Comparison of ENCODE assay signal across 35 mouse cellular contexts in genomic region chr5:43446295-43446694, GRCm38 (mm10).
"Had no signal": no experiment of that assay in that cellular context is flagged by ENCODE, and none has a peak within 500 bp of the region (broad histone marks: within the 10 kb centered on the region; RNA-seq: fewer than 3 reads in every experiment).

No protein-coding gene starts in this region.

- H3K4me2 ChIP-seq: heart, embryonic 12.5 days; heart, embryonic 13.5 days; heart, embryonic 15.5 days; hindbrain, embryonic 12.5 days; hindbrain, embryonic 13.5 days; hindbrain, embryonic 14.5 days; hindbrain, embryonic 15.5 days; intestine, embryonic 15.5 days; kidney, embryonic 15.5 days had no signal

- H3K4me1 ChIP-seq: heart, embryonic 10.5 days; heart, embryonic 12.5 days; heart, embryonic 13.5 days; heart, embryonic 15.5 days; hindbrain, embryonic 10.5 days; hindbrain, embryonic 12.5 days; hindbrain, embryonic 13.5 days; hindbrain, embryonic 15.5 days; intestine, embryonic 15.5 days; kidney, embryonic 15.5 days had no signal

- H3K27ac ChIP-seq: heart, embryonic 10.5 days; heart, embryonic 13.5 days; heart, embryonic 15.5 days; hindbrain, embryonic 10.5 days; hindbrain, embryonic 12.5 days; hindbrain, embryonic 13.5 days; hindbrain, embryonic 14.5 days; hindbrain, embryonic 15.5 days; hindbrain, postnatal 0 days; intestine, embryonic 15.5 days; kidney, embryonic 15.5 days; kidney, postnatal 0 days; layer of hippocampus, adult 2 months; left cerebral cortex, adult 2 months had no signal

- H3K36me3 ChIP-seq: heart, embryonic 10.5 days; heart, embryonic 12.5 days; heart, embryonic 13.5 days; heart, embryonic 15.5 days; hindbrain, embryonic 10.5 days; hindbrain, embryonic 12.5 days; hindbrain, embryonic 13.5 days; hindbrain, embryonic 15.5 days; intestine, embryonic 15.5 days; kidney, embryonic 15.5 days had no signal

- H3K9me3 ChIP-seq: heart, embryonic 10.5 days; heart, embryonic 12.5 days; heart, embryonic 13.5 days; heart, embryonic 15.5 days; hindbrain, embryonic 12.5 days; hindbrain, embryonic 15.5 days; intestine, embryonic 15.5 days; kidney, embryonic 15.5 days had no signal

- DNase-seq: heart, postnatal 10 days; heart, postnatal 14 days; heart, postnatal 36 days; heart, postnatal 4 days; kidney, adult 11 months; kidney, adult 18-20 months; kidney, adult 2 months; kidney, adult 8-10 months; kidney, adult 9 months; kidney, postnatal 10 days; kidney, postnatal 14 days; kidney, postnatal 25 days; kidney, postnatal 36 days; kidney, postnatal 4 days; layer of hippocampus, adult 9-11 months; layer of hippocampus, postnatal 36 days had no signal

- ATAC-seq: hindbrain, embryonic 16.5 days; hindbrain, postnatal 0 days; inflammation-experienced regulatory T-cells, adult 6 months; intestine, embryonic 15.5 days; intestine, embryonic 16.5 days; intestine, postnatal 0 days had no signal

- H3K4me3 ChIP-seq: heart, embryonic 10.5 days; heart, embryonic 12.5 days; heart, embryonic 13.5 days; heart, embryonic 15.5 days; hindbrain, embryonic 10.5 days; hindbrain, embryonic 12.5 days; hindbrain, embryonic 13.5 days; hindbrain, embryonic 15.5 days; intestine, embryonic 15.5 days; kidney, embryonic 15.5 days; layer of hippocampus, adult 2 months; left cerebral cortex, adult 2 months had no signal

- H3K27me3 ChIP-seq: heart, embryonic 12.5 days; heart, embryonic 13.5 days; heart, embryonic 15.5 days; hindbrain, embryonic 12.5 days; hindbrain, embryonic 13.5 days; hindbrain, embryonic 15.5 days; intestine, embryonic 15.5 days; kidney, embryonic 15.5 days had no signal

- H3K9ac ChIP-seq: heart, embryonic 12.5 days; heart, embryonic 13.5 days; heart, embryonic 15.5 days; hindbrain, embryonic 12.5 days; hindbrain, embryonic 13.5 days; hindbrain, embryonic 14.5 days; hindbrain, embryonic 15.5 days; intestine, embryonic 15.5 days; kidney, embryonic 15.5 days had no signal
